Mouse (Mus musculus): ENCODE data around the gene Arhgef19.

The Arhgef19 gene

DNA sequence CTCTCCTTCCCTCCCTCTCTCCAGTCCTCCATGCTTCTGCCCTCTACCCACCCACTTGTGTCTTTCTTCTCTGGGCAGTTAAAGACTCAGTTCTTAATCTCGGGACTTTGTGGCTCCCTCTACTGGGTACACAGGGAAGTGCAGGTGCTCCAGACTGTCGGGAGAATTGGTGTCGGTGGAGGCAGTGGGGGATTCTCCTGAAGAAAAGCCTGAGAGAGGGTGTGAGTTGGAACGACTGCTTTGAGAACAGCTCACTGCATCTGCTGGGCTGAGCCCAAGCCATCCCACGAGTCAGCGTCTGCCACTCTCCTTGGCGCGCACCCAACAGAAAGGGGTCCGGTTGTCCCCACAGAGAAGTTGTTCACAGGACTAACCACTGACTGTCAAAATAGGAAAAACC is 28.5 kb downstream of the Arhgef19 start:
- peak; percentile 56 for DNase-seq

DNA sequence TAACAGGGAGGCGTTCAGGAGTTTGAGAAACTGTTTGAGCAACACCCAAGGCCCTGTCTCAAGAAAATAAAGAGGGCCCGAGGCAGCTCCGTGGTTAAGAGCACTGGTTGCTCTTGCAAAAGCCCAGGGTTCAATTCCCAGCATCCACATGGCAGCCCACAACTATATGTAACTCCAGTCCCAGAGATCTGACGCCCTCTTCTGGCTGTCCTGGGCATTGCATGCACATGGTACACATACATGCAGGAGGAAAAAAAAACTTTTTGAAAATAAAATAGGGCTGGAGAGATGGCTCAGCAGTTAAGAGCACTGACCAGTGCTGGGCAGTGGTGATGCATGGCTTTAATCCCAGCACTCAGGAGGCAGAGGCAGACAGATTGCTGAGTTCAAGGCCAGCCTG is 29.1 kb downstream of the Arhgef19 start:
- no peak for DNase-seq

GRCm38 (mm10) chr4:141269080-141269479 is 29.8 kb downstream of the Arhgef19 start:
- no peak for DNase-seq

- no peak for DNase-seq
Measured at GRCm38 (mm10) chr4:141270201-141270940, 31.1 kb downstream of the Arhgef19 start.

DNA sequence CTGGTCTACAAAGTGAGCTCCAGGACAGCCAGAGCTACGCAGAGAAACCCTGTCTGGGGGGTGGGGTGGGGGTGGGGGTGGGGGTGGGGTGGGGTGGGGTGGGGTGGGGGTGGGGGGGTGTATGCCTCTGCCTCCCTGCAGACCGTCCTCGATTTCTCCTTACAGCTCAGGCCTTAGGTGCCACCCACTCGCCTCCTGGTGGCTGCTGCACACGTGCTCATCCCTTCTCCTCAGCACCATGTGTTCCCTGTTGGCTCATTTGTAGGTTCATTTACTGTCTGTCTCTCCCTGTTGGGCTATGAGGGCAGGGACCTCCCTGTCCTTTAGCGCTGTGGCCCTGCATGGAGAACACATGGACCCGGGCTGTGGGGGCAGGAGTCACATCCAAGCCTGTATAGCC is 31.9 kb downstream of the Arhgef19 start:
- DNase-seq: no peak

GRCm38 (mm10) chr4:141271721-141272120 is 32.4 kb downstream of the Arhgef19 start:
- no peak for DNase-seq

DNA sequence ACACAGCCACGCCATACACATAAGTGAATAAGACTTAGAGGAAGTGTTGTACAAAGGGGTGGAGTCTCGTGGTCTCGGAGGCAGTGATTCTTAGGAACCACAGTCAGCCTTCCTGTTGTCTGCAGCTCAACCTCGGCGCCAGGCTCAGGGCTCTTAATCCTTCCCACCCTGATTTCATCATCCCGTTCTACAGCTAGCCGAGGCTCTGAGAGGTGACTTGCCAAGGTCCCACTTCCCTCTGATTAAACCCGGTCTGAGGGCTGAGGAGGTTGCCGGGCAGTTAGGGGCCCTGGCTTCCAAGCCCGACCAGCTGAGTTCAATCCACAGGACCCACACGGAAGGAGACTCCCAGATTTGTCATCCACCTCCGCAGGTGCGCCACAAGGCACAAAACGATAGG is 33.6 kb downstream of the Arhgef19 start:
- no peak for DNase-seq

GRCm38 (mm10) chr4:141273296-141273695 is 34.0 kb downstream of the Arhgef19 start:
- DNase-seq: peak; percentile 30

- DNase-seq: no peak
Measured at GRCm38 (mm10) chr4:141274485-141275341, 35.4 kb downstream of the Arhgef19 start.

DNA sequence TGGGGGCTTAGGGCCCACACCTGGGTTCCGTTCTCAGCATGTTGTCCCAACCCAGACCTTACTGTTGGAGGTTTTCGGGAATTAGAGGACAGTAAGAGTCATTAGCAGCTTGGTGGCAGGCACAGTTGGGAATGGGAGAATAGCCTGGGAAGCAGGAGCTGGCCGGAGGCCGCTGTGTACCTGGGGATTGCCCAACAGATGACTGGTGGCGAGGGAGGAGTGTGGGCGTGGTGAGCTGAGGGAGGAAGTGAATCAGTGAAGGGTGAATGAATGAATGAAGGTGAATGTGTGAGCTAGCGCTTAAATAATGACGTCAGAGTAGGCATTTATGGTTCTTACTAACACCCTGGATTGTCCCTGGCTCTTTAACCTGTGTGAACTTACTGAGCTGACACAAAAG is 37.9 kb downstream of the Arhgef19 start:
- no peak for DNase-seq

DNA sequence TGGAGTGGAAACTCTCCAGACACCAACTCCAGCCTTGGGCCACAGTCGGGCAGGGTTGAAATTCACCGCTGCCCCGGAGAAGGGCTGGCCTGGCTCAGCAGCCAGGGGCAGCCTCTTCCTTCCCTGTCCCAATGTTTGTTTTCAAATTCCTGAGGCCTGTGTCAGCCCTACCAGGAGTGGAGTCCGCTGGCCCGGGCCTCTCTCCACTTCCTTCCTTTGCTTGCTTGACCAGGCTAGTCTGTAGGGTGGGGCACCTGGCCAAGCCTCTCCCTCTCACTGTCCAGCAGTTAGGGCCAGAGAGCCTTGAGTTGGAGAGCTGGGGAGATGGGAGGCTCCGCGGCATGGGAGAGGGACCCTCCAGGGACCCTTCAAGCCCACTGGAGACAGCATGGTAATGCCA is 38.9 kb downstream of the Arhgef19 start:
- DNase-seq: no peak

DNA sequence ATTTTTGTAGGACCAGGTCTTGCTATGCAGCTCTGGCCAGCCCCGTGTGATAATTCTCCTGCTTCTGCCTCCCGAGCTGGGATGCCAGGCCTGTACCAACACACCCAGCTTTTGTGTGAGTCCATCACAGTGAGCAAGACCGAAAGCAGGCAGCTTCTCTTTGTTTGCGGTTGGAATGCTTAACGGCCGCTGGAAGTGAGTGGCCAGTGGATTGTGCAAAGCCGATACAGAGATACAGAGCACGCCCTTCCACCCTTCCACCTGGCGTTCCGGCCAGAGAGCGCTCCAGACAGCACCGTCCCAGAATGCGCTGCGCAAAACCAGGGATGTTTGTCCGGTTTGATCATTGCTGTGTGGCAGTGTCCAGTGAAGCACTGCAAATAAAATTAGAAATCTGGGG is 40.0 kb downstream of the Arhgef19 start:
- DNase-seq: no peak

GRCm38 (mm10) chr4:141279783-141280182 is 40.5 kb downstream of the Arhgef19 start:
- no peak for DNase-seq

- no peak for DNase-seq
Measured at GRCm38 (mm10) chr4:141280471-141280870, 41.2 kb downstream of the Arhgef19 start.

DNA sequence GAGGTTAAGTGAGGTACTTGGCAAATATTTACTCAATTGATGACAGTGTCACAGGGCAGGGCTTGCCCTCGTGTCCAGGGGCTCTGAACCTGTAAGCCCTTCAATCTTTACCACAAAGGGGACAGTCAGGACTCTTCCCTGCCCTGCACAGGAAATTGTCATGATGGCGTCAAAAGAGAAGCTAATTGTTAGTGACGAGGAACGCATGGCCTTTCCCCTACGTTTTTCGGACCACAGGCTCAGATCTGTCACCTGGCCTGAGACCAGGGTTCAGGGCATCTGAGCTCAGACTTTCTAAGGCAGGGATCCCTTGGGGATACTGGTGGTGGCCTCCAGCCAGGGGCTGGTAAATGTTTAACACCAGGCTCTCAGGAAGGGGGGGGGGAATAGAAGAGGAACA is 41.9 kb downstream of the Arhgef19 start:
- no peak for DNase-seq

GRCm38 (mm10) chr4:141281578-141281977 is 42.3 kb downstream of the Arhgef19 start:
- DNase-seq: no peak

DNA sequence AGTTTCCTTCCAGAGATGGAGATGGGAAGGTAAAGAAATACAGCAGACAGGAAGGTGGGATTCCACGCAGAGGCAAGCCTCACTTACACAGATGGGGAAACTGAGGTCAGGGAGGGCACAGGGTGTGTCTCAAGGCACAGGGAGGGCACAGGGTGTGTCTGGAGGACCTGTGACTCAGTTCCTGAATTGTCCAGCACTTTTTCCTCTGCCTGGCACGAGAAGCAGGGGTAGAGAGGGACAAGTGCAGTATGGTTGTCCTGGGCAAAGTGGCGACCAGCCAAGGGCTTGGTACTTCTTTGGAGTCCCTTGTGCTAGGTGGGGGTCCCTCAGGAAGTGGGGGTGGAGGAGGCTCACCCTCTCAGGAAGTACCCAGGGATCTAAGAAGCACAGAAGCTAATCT is 42.8 kb downstream of the Arhgef19 start:
- no peak for DNase-seq

GRCm38 (mm10) chr4:141282623-141283022 is 43.3 kb downstream of the Arhgef19 start:
- DNase-seq: no peak

GRCm38 (mm10) chr4:141283176-141283878 is 44.0 kb downstream of the Arhgef19 start:
- DNase-seq: no peak

DNA sequence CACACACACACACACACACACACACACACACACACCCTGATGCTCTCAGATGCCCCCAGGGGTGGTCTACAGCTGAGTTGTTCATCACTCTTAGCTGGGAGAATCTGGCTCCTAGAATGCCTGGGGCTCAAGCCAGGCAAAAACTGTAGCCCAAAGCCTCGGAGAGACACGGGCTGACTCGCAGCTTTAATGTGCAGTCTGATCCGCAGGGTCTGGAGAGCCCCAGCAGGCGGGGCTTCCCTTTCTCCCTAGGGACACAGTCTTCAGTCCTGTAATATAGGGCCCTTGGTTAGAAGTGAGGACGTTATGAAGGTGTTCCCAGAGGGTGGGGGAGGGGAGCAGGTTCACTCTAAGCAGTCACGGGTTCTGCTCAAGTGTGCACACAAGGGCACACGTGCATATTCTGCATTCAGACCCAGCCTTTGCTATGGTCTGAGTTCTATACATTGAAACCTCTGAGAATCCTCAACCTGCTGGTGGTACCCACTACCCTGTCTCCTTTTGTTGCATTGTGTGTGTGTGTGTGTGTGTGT is 44.6 kb downstream of the Arhgef19 start:
- no peak for DNase-seq

DNA sequence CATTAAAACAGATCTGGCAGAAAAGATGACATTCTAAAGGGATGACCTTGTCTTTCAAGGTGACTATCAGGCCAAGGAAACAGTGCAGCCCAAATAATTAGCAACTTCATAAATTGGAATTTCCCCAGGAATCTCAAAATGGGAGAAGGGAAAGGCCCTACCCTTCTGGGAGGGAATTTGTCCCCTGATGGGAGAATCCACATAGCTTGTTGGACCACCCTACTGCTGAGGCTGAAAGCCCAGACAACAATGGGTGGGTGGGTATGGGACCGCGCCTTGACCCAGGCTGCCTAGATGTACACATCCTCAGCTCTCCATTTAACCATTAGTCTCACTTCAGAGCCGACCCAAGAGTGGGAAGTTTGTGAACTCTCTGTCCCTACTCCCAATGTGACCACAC is 45.2 kb downstream of the Arhgef19 start:
- no peak for DNase-seq

- no peak for DNase-seq
Measured at GRCm38 (mm10) chr4:141285128-141285527, 45.8 kb downstream of the Arhgef19 start.

DNA sequence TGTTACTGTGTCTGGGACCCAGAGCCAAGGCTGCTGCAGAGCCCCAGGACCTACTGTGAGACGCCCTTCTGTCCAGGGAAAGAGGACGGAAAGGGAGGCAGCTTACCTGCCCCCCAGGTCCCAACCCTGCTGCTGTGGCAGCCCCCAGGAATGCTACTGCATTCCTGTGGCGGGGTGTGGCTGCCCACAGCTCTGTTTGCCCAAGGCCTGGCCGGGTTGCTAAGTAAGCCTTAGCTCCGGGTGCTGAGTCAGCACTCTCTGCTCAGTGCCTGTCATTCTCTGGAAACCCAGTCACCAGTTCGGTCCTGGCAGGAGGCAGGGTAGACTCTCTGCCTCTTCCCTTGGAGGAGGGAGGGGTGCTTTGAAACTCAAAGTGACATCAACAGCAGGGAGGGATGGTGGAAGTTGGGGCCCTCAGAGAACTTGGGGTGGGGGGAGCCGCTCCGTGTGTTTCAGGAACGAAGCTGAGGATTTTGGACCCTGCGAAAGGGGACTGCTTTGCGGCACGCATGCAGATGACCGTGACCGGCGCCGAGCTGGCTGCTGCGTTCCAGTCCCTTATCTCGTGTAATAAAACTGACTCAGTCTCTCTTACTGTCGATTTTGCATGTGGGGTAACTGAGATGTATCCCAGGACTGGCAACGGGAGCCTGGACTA is 47.7 kb downstream of the Arhgef19 start:
- DNase-seq: no peak

Data from layer of hippocampus, adult 9-11 months (tissue).